Mouse (Mus musculus) kidney, adult 2 months (tissue): Measurements from ENCODE around the gene Kbtbd12.
A peak's percentile ranks its signal among the peaks of the same experiment; 100 is the strongest.

Experiments used
- CTCF ChIP-seq: fragments of 200-500 bp; conservative IDR thresholded peaks from 2 replicates; pipeline ENCODE4 v1.5.1; 2011; ENCODE audit warnings: low read depth, mild to moderate bottlenecking, control low read depth, low read length, moderate library complexity, mixed read lengths; ENCODE audit not compliant: insufficient read depth, insufficient read length
- POLR2A ChIP-seq: fragments of 200-500 bp; IDR thresholded peaks from one replicate; pipeline ENCODE4 v1.6.1; 2011; ENCODE audit warnings: low read depth, low read length, control low read depth

- TF ChIP-seq POLR2A, result no peak
- peak; percentile 43 for TF ChIP-seq CTCF
Observed at GRCm38 (mm10) chr6:88559688-88560087, 78.1 kb downstream of the Kbtbd12 start.
